Mouse (Mus musculus) gastrocnemius, adult 18-20 months (tissue): ENCODE data around the gene Ssh2. TPM values are rescaled to one million over a fixed set of nuclear protein-coding genes. Genes with fewer than 3 reads are reported as not detected.

ENCODE experiments used
- DNase-seq: peaks from one replicate; pipeline ENCODE4 v3.0.0; 2021; ENCODE audit warnings: low spot score
- total RNA-seq, 2 experiments: library from RNA; stranded (reverse); gene quantifications; 2 replicates each; pipeline ENCODE4 v1.2.3; 2021

The Ssh2 gene
- total RNA-seq, 2 experiments from 2014 or later, result 49.1 to 49.3 TPM

GRCm38 (mm10) chr11:77507426-77507825 is 291.3 kb downstream of the Ssh2 start:
- DNase-seq, result no peak

- peak; percentile 74 for DNase-seq
These were observed 292.3 kb downstream of the Ssh2 start for GRCm38 (mm10) chr11:77508068-77509021.

Other genes starting within 250 kb of the Ssh2 start
- under 1 TPM; 0.36 to 0.46 TPM for gene Slc6a4, start 217.7 kb upstream of the Ssh2 start, total RNA-seq
- gene Nsrp1, start 137.9 kb upstream of the Ssh2 start, total RNA-seq, result 10 to 100 TPM; 14.3 to 15.0 TPM
- gene Efcab5, start 27.3 kb upstream of the Ssh2 start, total RNA-seq, result under 1 TPM; 0.07 to 0.12 TPM
- gene Coro6, start 246.1 kb downstream of the Ssh2 start, total RNA-seq, result 100 to 1,000 TPM; 191 to 201 TPM